Mouse (Mus musculus): ENCODE data around the gene Mettl7a3. TPM values are rescaled to one million over a fixed set of nuclear protein-coding genes. Genes with fewer than 3 reads are reported as not detected.

Mettl7a3 gene
- polyA plus RNA-seq, 1 experiment: not detected

- Histone ChIP-seq H3K4me3 (replicated peaks) (no peak overlapping the region), H3K36me3 (replicated peaks; ENCODE audit: low read length) (peaks cover 22% of the 10 kb centered on the region), H3K9me3 (no peaks in the 10 kb centered on the region), H3K27me3 (replicated peaks) (peaks cover 13% of the 10 kb centered on the region), H3K4me1 (peaks cover 11% of the 10 kb centered on the region; the same call in 1 of the 2 replicates)
- TF ChIP-seq FLI1 (IDR thresholded peaks at IDR 0.05; ENCODE audit: low read length) (no peak), GATA1 (IDR thresholded peaks at IDR 0.05; ENCODE audit: borderline replicate concordance, low read length) (no peak)
These were observed 53.6 kb downstream of the Mettl7a3 start for GRCm38 (mm10) chr15:100388224-100388835.

DNA sequence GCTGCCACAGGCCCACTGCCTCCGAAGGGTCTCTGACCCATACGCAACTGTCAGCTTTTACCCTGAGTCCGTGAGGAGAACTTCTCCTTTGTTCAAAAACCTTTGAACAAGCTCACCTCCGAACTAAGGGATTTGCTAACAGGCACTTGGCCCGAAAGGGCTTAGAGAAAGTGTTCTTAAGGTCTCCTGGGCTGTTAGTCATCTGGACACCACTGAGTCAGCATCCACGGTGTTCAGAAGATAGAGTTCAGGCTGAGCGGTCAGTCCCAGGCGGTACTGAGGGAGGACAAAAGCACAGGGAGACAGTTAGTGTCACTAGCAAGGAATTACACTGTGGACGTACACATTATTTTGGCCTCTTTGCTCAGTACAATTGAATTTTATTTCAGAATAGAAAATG, 54.2 kb downstream of the Mettl7a3 start:
- no peak for TF ChIP-seq GATA1 (IDR thresholded peaks at IDR 0.05; ENCODE audit: borderline replicate concordance, low read length)
- TF ChIP-seq FLI1 (IDR thresholded peaks at IDR 0.05; ENCODE audit: low read length): no peak
- no peak overlapping the region for H3K4me3 ChIP-seq (replicated peaks)
- peaks cover 27% of the 10 kb centered on the region for H3K36me3 ChIP-seq (replicated peaks; ENCODE audit: low read length)
- H3K4me1 ChIP-seq: peaks cover 11% of the 10 kb centered on the region; the same call in 1 of the 2 replicates
- no peaks in the 10 kb centered on the region for H3K9me3 ChIP-seq
- peaks cover 12% of the 10 kb centered on the region for H3K27me3 ChIP-seq (replicated peaks)

Other genes starting within 250 kb of the Mettl7a3 start
- 20.0 and 20.6 TPM in 2 replicates for gene Atf1, start 107.1 kb upstream of the Mettl7a3 start, polyA plus RNA-seq (2012; ENCODE audit: insufficient read depth, low replicate concordance)
- not detected in 2 replicates for gene Tmprss12, start 54.1 kb upstream of the Mettl7a3 start, polyA plus RNA-seq (2012; ENCODE audit: insufficient read depth, low replicate concordance)
- 1.7 and 9.2 TPM in 2 replicates for gene Mettl7a1, start 30.8 kb upstream of the Mettl7a3 start, polyA plus RNA-seq (2012; ENCODE audit: insufficient read depth, low replicate concordance)
- not detected in 2 replicates for gene Methig1, start 18.2 kb downstream of the Mettl7a3 start, polyA plus RNA-seq (2012; ENCODE audit: insufficient read depth, low replicate concordance)
- gene Mettl7a2, start 18.3 kb downstream of the Mettl7a3 start, polyA plus RNA-seq (2012; ENCODE audit: insufficient read depth, low replicate concordance): not detected in 2 replicates
- gene Higd1c, start 29.6 kb downstream of the Mettl7a3 start, polyA plus RNA-seq (2012; ENCODE audit: insufficient read depth, low replicate concordance): not detected in 2 replicates
- not detected in 2 replicates for gene Gm5475, start 87.2 kb downstream of the Mettl7a3 start, polyA plus RNA-seq (2012; ENCODE audit: insufficient read depth, low replicate concordance)
- 0.62 TPM in 1 of 2 replicates, not detected in the other for gene Slc11a2, start 90.1 kb downstream of the Mettl7a3 start, polyA plus RNA-seq (2012; ENCODE audit: insufficient read depth, low replicate concordance)
- 21.1 and 42.7 TPM in 2 replicates for gene Letmd1, start 134.1 kb downstream of the Mettl7a3 start, polyA plus RNA-seq (2012; ENCODE audit: insufficient read depth, low replicate concordance)
- 0.46 TPM in 1 of 2 replicates, not detected in the other for gene Csrnp2, start 160.6 kb downstream of the Mettl7a3 start, polyA plus RNA-seq (2012; ENCODE audit: insufficient read depth, low replicate concordance)
- 3.0 TPM in 1 of 2 replicates, not detected in the other for gene Tfcp2, start 217.1 kb downstream of the Mettl7a3 start, polyA plus RNA-seq (2012; ENCODE audit: insufficient read depth, low replicate concordance)